Comparison of ENCODE assay signal across 8 mouse cellular contexts in genomic region chr16:10993032-10993744, GRCm38 (mm10).
DNase-seq lines count a peak whose midpoint lies in the region; ATAC-seq lines count a peak whose summit lies in the region.

No protein-coding gene starts in this region.

- peak overlapping the region; percentile 66 for H3K4me3 ChIP-seq in embryonic facial prominence, embryonic 12.5 days
- peak overlapping the region; percentile 83 for H3K4me3 ChIP-seq in limb, embryonic 13.5 days
- peak overlapping the region; percentile 61 for H3K4me3 ChIP-seq in midbrain, embryonic 15.5 days

- H3K27me3 ChIP-seq in embryonic facial prominence, embryonic 12.5 days: no peaks in the 10 kb centered on the region
- no peaks in the 10 kb centered on the region for H3K27me3 ChIP-seq in limb, embryonic 13.5 days
- H3K27me3 ChIP-seq in midbrain, embryonic 15.5 days (replicated peaks): no peaks in the 10 kb centered on the region

- peaks cover 15% of the 10 kb centered on the region for H3K36me3 ChIP-seq in embryonic facial prominence, embryonic 12.5 days
- H3K36me3 ChIP-seq in limb, embryonic 13.5 days: peaks cover 22% of the 10 kb centered on the region
- H3K36me3 ChIP-seq in midbrain, embryonic 15.5 days (replicated peaks): no peaks in the 10 kb centered on the region

- peaks cover 6% of the 10 kb centered on the region; the same call in 1 of the 2 replicates for H3K9me3 ChIP-seq in embryonic facial prominence, embryonic 12.5 days
- H3K9me3 ChIP-seq in limb, embryonic 13.5 days: peaks cover 7% of the 10 kb centered on the region; the same call in 1 of the 2 replicates
- H3K9me3 ChIP-seq in midbrain, embryonic 15.5 days: peaks cover 3% of the 10 kb centered on the region; the same call in 1 of the 2 replicates

- H3K4me2 ChIP-seq in embryonic facial prominence, embryonic 12.5 days (replicated peaks): peak overlapping the region; percentile 60
- H3K4me2 ChIP-seq in limb, embryonic 13.5 days (replicated peaks): peak overlapping the region; percentile 77
- peak overlapping the region; percentile 96 for H3K4me2 ChIP-seq in midbrain, embryonic 15.5 days

- DNase-seq in 3T3-L1 (ENCODE audit: low read depth, low spot score): peak; percentile 98
- peak; percentile 97 to 99 for DNase-seq in adrenal gland, postnatal 36 days
- DNase-seq in heart, adult 18-20 months: peak; percentile 96 to 98
- peak; percentile 94 for DNase-seq in kidney, adult 18-20 months
- peak; percentile 90 to 92 for DNase-seq in spleen, adult 18-20 months

- H3K9ac ChIP-seq in embryonic facial prominence, embryonic 12.5 days: peak overlapping the region; percentile 67
- peak overlapping the region; percentile 88 for H3K9ac ChIP-seq in limb, embryonic 13.5 days
- H3K9ac ChIP-seq in midbrain, embryonic 15.5 days: peak overlapping the region; percentile 64

- no peaks in the 10 kb centered on the region for H3K4me1 ChIP-seq in embryonic facial prominence, embryonic 12.5 days
- H3K4me1 ChIP-seq in limb, embryonic 13.5 days: peaks cover 20% of the 10 kb centered on the region
- H3K4me1 ChIP-seq in midbrain, embryonic 15.5 days: peaks cover 9% of the 10 kb centered on the region; the same call in 1 of the 2 replicates

- 6% methylated on average over 35 of the region's 35 CpGs for WGBS in embryonic facial prominence, embryonic 12.5 days
- WGBS in limb, embryonic 13.5 days: 6% methylated on average over 35 of the region's 35 CpGs
- WGBS in midbrain, embryonic 15.5 days: 6% methylated on average over 34 of the region's 35 CpGs

- peak; percentile 95 for ATAC-seq in embryonic facial prominence, embryonic 12.5 days (ENCODE audit: insufficient number of reproducible peaks, insufficient read depth, low FRiP score, low TSS enrichment)
- peak; percentile 94 for ATAC-seq in limb, embryonic 13.5 days (ENCODE audit: low FRiP score, low read depth)
- peak; percentile 92 for ATAC-seq in midbrain, embryonic 15.5 days (replicated peaks)

- peak overlapping the region; percentile 73 for H3K27ac ChIP-seq in embryonic facial prominence, embryonic 12.5 days
- H3K27ac ChIP-seq in limb, embryonic 13.5 days: peak overlapping the region; percentile 92
- H3K27ac ChIP-seq in midbrain, embryonic 15.5 days: peak overlapping the region; percentile 61

Comparison
In these comparisons a context has a peak if more than half of its experiments do, and no peak if none do; other contexts are left out.
1. Peak in every context shown above with its lines: DNase-seq, ATAC-seq, H3K4me3 ChIP-seq and H3K27ac ChIP-seq.